Mouse (Mus musculus) intestine, postnatal 0 days (tissue): ENCODE results near the gene Olfm4. TPM values are rescaled to one million over a fixed set of nuclear protein-coding genes. Genes with fewer than 3 reads are reported as not detected.

ENCODE experiments used
- ATAC-seq: fragments of 200-750 bp; cut with Nextera tagmentation; 2 replicates; pipeline ENCODE4 v1.8.0; 2017; ENCODE audit warnings: mild to moderate bottlenecking, moderate TSS enrichment, moderate library complexity
- H3K27ac ChIP-seq: fragments of 300-500 bp; sonication (generic); 2 replicates; pipeline ENCODE4 v1.5.1; 2014; ENCODE audit warnings: mild to moderate bottlenecking, low read depth, low read length, moderate library complexity
- H3K27me3 ChIP-seq: fragments of 300-500 bp; sonication (generic); replicated peaks from 2 replicates; pipeline ENCODE4 v1.6.1; 2014; ENCODE audit warnings: low read length, mixed read lengths; ENCODE audit not compliant: control insufficient read depth, insufficient read depth
- H3K36me3 ChIP-seq: fragments of 300-500 bp; sonication (generic); 2 replicates; pipeline ENCODE4 v1.6.1; 2014; ENCODE audit warnings: mild to moderate bottlenecking, moderate library complexity; ENCODE audit not compliant: control insufficient read depth, insufficient read depth
- H3K4me1 ChIP-seq: fragments of 300-500 bp; sonication (generic); replicated peaks from 2 replicates; pipeline ENCODE4 v1.6.1; 2014; ENCODE audit warnings: antibody characterized with exemption, low read length, mixed read lengths; ENCODE audit not compliant: control insufficient read depth, insufficient read depth
- H3K4me2 ChIP-seq: fragments of 300-500 bp; sonication (generic); replicated peaks from 2 replicates; pipeline ENCODE4 v1.6.1; 2014; ENCODE audit warnings: low read depth, mild to moderate bottlenecking, moderate library complexity
- H3K4me3 ChIP-seq: fragments of 300-500 bp; sonication (generic); 2 replicates; pipeline ENCODE4 v1.5.1; 2014; ENCODE audit warnings: low read depth, low read length
- H3K9ac ChIP-seq: fragments of 300-500 bp; sonication (generic); 2 replicates; pipeline ENCODE4 v1.6.1; 2014; ENCODE audit warnings: mild to moderate bottlenecking, low read depth, low read length
- H3K9me3 ChIP-seq: fragments of 300-500 bp; sonication (generic); 2 replicates; pipeline ENCODE4 v1.6.1; 2016; ENCODE audit warnings: mixed run types; ENCODE audit not compliant: control insufficient read depth
- CTCF ChIP-seq: sonication (generic); IDR thresholded peaks from 2 replicates; pipeline ENCODE4 v1.5.1; 2016; ENCODE audit warnings: low read depth, mild to moderate bottlenecking, control low read depth, antibody characterized with exemption, moderate library complexity
- WGBS: fragments of 180-500 bp; shearing (Covaris S2); extraction: QIAGEN DNeasy Blood & Tissue Kit; methylation state at CpG from one replicate; pipeline ENCODE4 v1.1.7; 2014; 5-methylcytosine and 5-hydroxymethylcytosine counted together
- polyA plus RNA-seq: library from polyadenylated mRNA; unstranded; fragments of >200 nt; fragmentation: Nextera tagmentation; extraction: Ambion mirVana; gene quantifications from 2 replicates; pipeline ENCODE4 v1.2.1, GENCODE M21; 2015

Gene Olfm4
- polyA plus RNA-seq, 1 experiment from 2014 or later, result 38.3 TPM

GRCm38 (mm10) chr14:80010426-80010825 lies 26.5 kb downstream of the Olfm4 start:
- TF ChIP-seq CTCF, result no peak
- no peaks in the 10 kb centered on the region for H3K4me1 ChIP-seq

GRCm38 (mm10) chr14:80014966-80015365 lies 31.1 kb downstream of the Olfm4 start:
- Histone ChIP-seq H3K27me3 (no peaks in the 10 kb centered on the region), H3K9me3 (no peaks in the 10 kb centered on the region), H3K4me3 (no peak overlapping the region), H3K36me3 (no peaks in the 10 kb centered on the region), H3K4me1 (no peaks in the 10 kb centered on the region), H3K4me2 (no peak overlapping the region), H3K9ac (no peak overlapping the region), H3K27ac (no peak overlapping the region)
- no peak for ATAC-seq
- WGBS, result 62% methylated on average over 6 of the region's 6 CpGs
- no peak for TF ChIP-seq CTCF

More at GRCm38 (mm10) chr14:80010426-80010825, 26.5 kb downstream of the Olfm4 start:
- no peaks in the 10 kb centered on the region for H3K9me3 ChIP-seq
- H3K36me3 ChIP-seq, result no peaks in the 10 kb centered on the region
- H3K27ac ChIP-seq, result no peak overlapping the region
- no peaks in the 10 kb centered on the region for H3K27me3 ChIP-seq
- no peak overlapping the region for H3K9ac ChIP-seq
- no peak overlapping the region for H3K4me3 ChIP-seq
- 63% methylated on average over 3 of the region's 3 CpGs for WGBS
- no peak overlapping the region for H3K4me2 ChIP-seq
- no peak for ATAC-seq

GRCm38 (mm10) chr14:80016112-80016511 lies 32.2 kb downstream of the Olfm4 start:
- Histone ChIP-seq H3K36me3 (no peaks in the 10 kb centered on the region), H3K27ac (no peak overlapping the region), H3K4me3 (no peak overlapping the region), H3K4me2 (no peak overlapping the region), H3K9ac (no peak overlapping the region), H3K27me3 (no peaks in the 10 kb centered on the region), H3K9me3 (no peaks in the 10 kb centered on the region), H3K4me1 (no peaks in the 10 kb centered on the region)
- ATAC-seq, result no peak
- no peak for TF ChIP-seq CTCF

- no peak for ATAC-seq
- Histone ChIP-seq H3K36me3 (no peaks in the 10 kb centered on the region), H3K4me3 (no peak overlapping the region), H3K27ac (no peak overlapping the region), H3K9ac (no peak overlapping the region), H3K9me3 (no peaks in the 10 kb centered on the region), H3K27me3 (no peaks in the 10 kb centered on the region), H3K4me2 (no peak overlapping the region), H3K4me1 (no peaks in the 10 kb centered on the region)
- WGBS, result 62% methylated on average over 6 of the region's 6 CpGs
- no peak for TF ChIP-seq CTCF
Measured at GRCm38 (mm10) chr14:80026078-80026477, 42.2 kb downstream of the Olfm4 start.

- whole genome bisulfite sequencing, result 34% methylated on average over 3 of the region's 3 CpGs
Measured at GRCm38 (mm10) chr14:80029297-80030001, 45.6 kb downstream of the Olfm4 start.

GRCm38 (mm10) chr14:80039645-80040272 lies 55.9 kb downstream of the Olfm4 start:
- Histone ChIP-seq H3K4me1 (no peaks in the 10 kb centered on the region; the same call in 1 of the 2 replicates), H3K9me3 (no peaks in the 10 kb centered on the region), H3K27me3 (no peaks in the 10 kb centered on the region), H3K4me3 (no peak overlapping the region), H3K27ac (no peak overlapping the region), H3K36me3 (no peaks in the 10 kb centered on the region), H3K4me2 (no peak overlapping the region), H3K9ac (no peak overlapping the region)
- TF ChIP-seq CTCF, result peak; percentile 36
- peak; percentile 78 for ATAC-seq
- 22% methylated on average over 4 of the region's 4 CpGs for WGBS

More at GRCm38 (mm10) chr14:80029297-80030001, 45.6 kb downstream of the Olfm4 start:
- TF ChIP-seq CTCF, result no peak
- Histone ChIP-seq H3K9ac (no peak overlapping the region), H3K36me3 (no peaks in the 10 kb centered on the region), H3K4me1 (no peaks in the 10 kb centered on the region), H3K4me2 (no peak overlapping the region), H3K4me3 (no peak overlapping the region), H3K27me3 (no peaks in the 10 kb centered on the region), H3K27ac (no peak overlapping the region), H3K9me3 (no peaks in the 10 kb centered on the region)
- no peak for ATAC-seq
